Mouse (Mus musculus): ENCODE data around the gene Tenm4. TPM values are rescaled to one million over a fixed set of nuclear protein-coding genes. Genes with fewer than 3 reads are reported as not detected.

Gene Tenm4
- total and polyA plus RNA-seq, 3 experiments, result 9.2 to 15.2 TPM; not detected in 1

- Histone ChIP-seq H3K36me3 (ENCODE audit: control insufficient read depth in 1 of 2, insufficient read depth in 2 of 2, low read length in 2 of 2) (no peaks in the 10 kb centered on the region), H3K79me2 (ENCODE audit: control insufficient read depth, insufficient read depth, low read length, poor library complexity) (no peaks in the 10 kb centered on the region), H3K4me1 (ENCODE audit: control insufficient read depth in 1 of 2, insufficient read depth in 2 of 2, low read length in 2 of 2) (no peaks in the 10 kb centered on the region), H3K27ac (ENCODE audit: control insufficient read depth, low read depth, low read length) (no peak overlapping the region), H3K4me3 (ENCODE audit: control insufficient read depth in 1 of 2, insufficient read depth in 1 of 2, low read depth in 2 of 2, low read length in 2 of 2) (no peak overlapping the region), H3K9ac (ENCODE audit: control insufficient read depth, low read depth, low read length, poor library complexity, severe bottlenecking) (no peak overlapping the region), H3K9me3 (replicated peaks; ENCODE audit: insufficient read depth, low read length) (no peaks in the 10 kb centered on the region), H3K27me3 (ENCODE audit: control insufficient read depth in 1 of 2, insufficient read depth in 2 of 2, low read length in 2 of 2) (no peaks in the 10 kb centered on the region)
- TF ChIP-seq CTCF (IDR thresholded peaks at IDR 0.05 in 2 of 3, conservative IDR thresholded peaks at IDR 0.05 in 1 of 3; ENCODE audit: control insufficient read depth in 1 of 3, insufficient read depth in 1 of 3, low read depth in 2 of 3, low read length in 3 of 3, poor library complexity in 1 of 3, severe bottlenecking in 1 of 3) (no peak), CHD1 (IDR thresholded peaks at IDR 0.05; ENCODE audit: low read depth, low read length) (no peak), POLR2AphosphoS2 (IDR thresholded peaks at IDR 0.05; ENCODE audit: low read length) (no peak), RAD21 (IDR thresholded peaks at IDR 0.05; ENCODE audit: low read depth, low read length) (no peak), EP300 (IDR thresholded peaks at IDR 0.05; ENCODE audit: low read depth in 1 of 2, low read length in 2 of 2) (no peak), RCOR1 (IDR thresholded peaks at IDR 0.05; ENCODE audit: low read depth, low read length) (no peak), TCF12 (IDR thresholded peaks at IDR 0.05; ENCODE audit: low read depth, low read length) (no peak), MYB (IDR thresholded peaks at IDR 0.05; ENCODE audit: low read depth, low read length) (no peak), ZC3H11A (IDR thresholded peaks at IDR 0.05; ENCODE audit: low read depth, low read length) (no peak)
- no peak for DNase-seq (ENCODE audit: low read depth, low spot score)
Observed at GRCm38 (mm10) chr7:96156481-96157255, 14.4 kb upstream of the Tenm4 start.

- Histone ChIP-seq H3K79me2 (ENCODE audit: control insufficient read depth, insufficient read depth, low read length, poor library complexity) (no peaks in the 10 kb centered on the region), H3K27me3 (ENCODE audit: control insufficient read depth in 1 of 2, insufficient read depth in 2 of 2, low read length in 2 of 2) (no peaks in the 10 kb centered on the region), H3K9ac (ENCODE audit: control insufficient read depth, low read depth, low read length, poor library complexity, severe bottlenecking) (no peak overlapping the region), H3K27ac (ENCODE audit: control insufficient read depth, low read depth, low read length) (no peak overlapping the region), H3K4me3 (ENCODE audit: control insufficient read depth in 1 of 2, insufficient read depth in 1 of 2, low read depth in 2 of 2, low read length in 2 of 2) (no peak overlapping the region), H3K36me3 (ENCODE audit: control insufficient read depth in 1 of 2, insufficient read depth in 2 of 2, low read length in 2 of 2) (no peaks in the 10 kb centered on the region), H3K4me1 (ENCODE audit: control insufficient read depth in 1 of 2, insufficient read depth in 2 of 2, low read length in 2 of 2) (no peaks in the 10 kb centered on the region), H3K9me3 (replicated peaks; ENCODE audit: insufficient read depth, low read length) (no peaks in the 10 kb centered on the region)
- TF ChIP-seq JUND (IDR thresholded peaks at IDR 0.05; ENCODE audit: low read depth, low read length) (no peak), EP300 (IDR thresholded peaks at IDR 0.05; ENCODE audit: low read depth in 1 of 2, low read length in 2 of 2) (no peak), E2F4 (IDR thresholded peaks at IDR 0.05; ENCODE audit: borderline replicate concordance, low read depth, low read length) (no peak), CHD1 (IDR thresholded peaks at IDR 0.05; ENCODE audit: low read depth, low read length) (no peak), GABPA (IDR thresholded peaks at IDR 0.05; ENCODE audit: low read depth, low read length) (no peak), KAT2A (conservative IDR thresholded peaks at IDR 0.05; ENCODE audit: low read depth, low read length) (no peak), TAL1 (IDR thresholded peaks at IDR 0.05; ENCODE audit: low read length) (no peak), POLR2AphosphoS2 (IDR thresholded peaks at IDR 0.05; ENCODE audit: low read length) (no peak), MYB (IDR thresholded peaks at IDR 0.05; ENCODE audit: low read depth, low read length) (no peak), ZNF384 (IDR thresholded peaks at IDR 0.05; ENCODE audit: low read depth, low read length) (no peak), USF1 (IDR thresholded peaks at IDR 0.05; ENCODE audit: low read depth, low read length) (no peak), CHD2 (IDR thresholded peaks at IDR 0.05; ENCODE audit: low read length) (no peak), ELF1 (IDR thresholded peaks at IDR 0.05; ENCODE audit: low read depth, low read length) (no peak), SIN3A (IDR thresholded peaks at IDR 0.05; ENCODE audit: low read length) (no peak), TCF12 (IDR thresholded peaks at IDR 0.05; ENCODE audit: low read depth, low read length) (no peak), ZMIZ1 (IDR thresholded peaks at IDR 0.05; ENCODE audit: low read depth, low read length) (no peak), POLR2AphosphoS5 (IDR thresholded peaks at IDR 0.05; ENCODE audit: borderline replicate concordance, low read depth, low read length) (no peak), ZC3H11A (IDR thresholded peaks at IDR 0.05; ENCODE audit: low read depth, low read length) (no peak), RAD21 (IDR thresholded peaks at IDR 0.05; ENCODE audit: low read depth, low read length) (no peak)
- DNase-seq (ENCODE audit: low read depth, low spot score), result no peak
Observed at GRCm38 (mm10) chr7:96164141-96164540, 6.9 kb upstream of the Tenm4 start.
